28 mouse cellular contexts compared by ENCODE assay signal in genomic region chrX:77598736-77599135, GRCm38 (mm10).
DNase-seq lines count a peak whose midpoint lies in the region; ATAC-seq and TF ChIP-seq lines count a peak whose summit lies in the region.
"Had no signal": no experiment of that assay in that cellular context is flagged by ENCODE, and none has a peak within 500 bp of the region (broad histone marks: within the 10 kb centered on the region; RNA-seq: fewer than 3 reads in every experiment).

No protein-coding gene starts in this region.

- WGBS in cerebellum, adult 2 months = 27% methylated on average over 2 of the region's 2 CpGs
- WGBS in midbrain, embryonic 11.5 days = 86% methylated on average over 2 of the region's 2 CpGs

- H3K4me3 ChIP-seq in cerebellum, adult 2 months (replicated peaks; ENCODE audit: insufficient read depth, low read depth, low read length) = no peak overlapping the region
- no peak overlapping the region for H3K4me3 ChIP-seq in midbrain, embryonic 11.5 days (ENCODE audit: low read depth, low read length)
- H3K4me3 ChIP-seq: embryonic facial prominence, embryonic 12.5 days; embryonic facial prominence, embryonic 15.5 days; heart, embryonic 12.5 days; heart, embryonic 15.5 days had no signal

- TF ChIP-seq CTCF in cerebellum, adult 2 months (IDR thresholded peaks at IDR 0.05; ENCODE audit: borderline replicate concordance, insufficient read depth, low read depth, low read length) = no peak

- no peak for TF ChIP-seq POLR2A in cerebellum, adult 2 months (IDR thresholded peaks at IDR 0.05; ENCODE audit: borderline replicate concordance, insufficient read depth, low read length)

- H3K9ac ChIP-seq in midbrain, embryonic 11.5 days (ENCODE audit: low read length) = no peak overlapping the region
- H3K9ac ChIP-seq: embryonic facial prominence, embryonic 12.5 days; embryonic facial prominence, embryonic 15.5 days; forebrain, postnatal 0 days; heart, embryonic 12.5 days; heart, embryonic 15.5 days; hindbrain, embryonic 14.5 days had no signal

- H3K4me2 ChIP-seq in midbrain, embryonic 11.5 days = no peak overlapping the region
- H3K4me2 ChIP-seq: embryonic facial prominence, embryonic 12.5 days; embryonic facial prominence, embryonic 15.5 days; heart, embryonic 12.5 days; heart, embryonic 15.5 days; hindbrain, embryonic 14.5 days had no signal

- peak; percentile 17 to 69 for DNase-seq in cerebellum, adult 2 months
- DNase-seq in cerebellum, adult 11 months = no peak
- peak; percentile 13 for DNase-seq in cerebellum, adult 8-10 months
- peak; percentile 44 for DNase-seq in cerebellum, adult 9-11 months
- peak; percentile 22 to 46 for DNase-seq in cerebellum, postnatal 25 days
- no peak for DNase-seq in heart, adult 9 months (ENCODE audit: low spot score in 2 of 2)
- no peak for DNase-seq in spleen, postnatal 14 days (ENCODE audit: low spot score in 2 of 2)
- DNase-seq in midbrain, embryonic 11.5 days (ENCODE audit: low spot score, missing footprints) = no peak
- DNase-seq: adrenal gland, adult 8-10 months; adrenal gland, postnatal 25 days; forebrain, postnatal 0 days; gastrocnemius, postnatal 10 days; gastrocnemius, postnatal 36 days; heart, postnatal 14 days; heart, postnatal 4 days; kidney, adult 18-20 months; kidney, adult 9 months had no signal

- H3K27ac ChIP-seq in cerebellum, adult 2 months (ENCODE audit: insufficient read depth, low read length) = peak overlapping the region; percentile 5; the same call in 1 of the 2 replicates
- H3K27ac ChIP-seq in midbrain, embryonic 11.5 days (ENCODE audit: low read depth, low read length) = no peak overlapping the region
- H3K27ac ChIP-seq: embryonic facial prominence, embryonic 12.5 days; embryonic facial prominence, embryonic 15.5 days; heart, embryonic 15.5 days; hindbrain, embryonic 14.5 days; hindbrain, postnatal 0 days had no signal

- H3K4me1 ChIP-seq in cerebellum, adult 2 months (ENCODE audit: control insufficient read depth, insufficient read depth, low read length) = peaks cover 17% of the 10 kb centered on the region; the same call in 1 of the 2 replicates
- H3K4me1 ChIP-seq in midbrain, embryonic 11.5 days (ENCODE audit: control insufficient read depth, insufficient read depth, low read length) = no peaks in the 10 kb centered on the region
- H3K4me1 ChIP-seq: embryonic facial prominence, embryonic 12.5 days; embryonic facial prominence, embryonic 15.5 days had no signal

- no peaks in the 10 kb centered on the region for H3K36me3 ChIP-seq in midbrain, embryonic 11.5 days (ENCODE audit: control insufficient read depth, insufficient read depth, low read length)
- H3K36me3 ChIP-seq: embryonic facial prominence, embryonic 12.5 days; embryonic facial prominence, embryonic 15.5 days; heart, embryonic 12.5 days; heart, embryonic 15.5 days had no signal

- no peak for ATAC-seq in midbrain, embryonic 11.5 days (ENCODE audit: low FRiP score)
- ATAC-seq: activated CD4-positive, CD25-positive, alpha-beta regulatory T cell, adult 4 months; CD4-positive, CD25-positive, alpha-beta regulatory T cell, adult 4 months; forebrain, embryonic 14.5 days; forebrain, postnatal 0 days; hindbrain, postnatal 0 days; inflammation-experienced regulatory T-cells, adult 6 months; intestine, embryonic 16.5 days had no signal

- no peaks in the 10 kb centered on the region for H3K9me3 ChIP-seq in midbrain, embryonic 11.5 days (ENCODE audit: control insufficient read depth, low read length)
- H3K9me3 ChIP-seq: embryonic facial prominence, embryonic 12.5 days; embryonic facial prominence, embryonic 15.5 days; heart, embryonic 12.5 days; heart, embryonic 15.5 days had no signal

- no peaks in the 10 kb centered on the region for H3K27me3 ChIP-seq in cerebellum, adult 2 months (ENCODE audit: control insufficient read depth, insufficient read depth, low read length)
- H3K27me3 ChIP-seq in midbrain, embryonic 11.5 days (ENCODE audit: control insufficient read depth, insufficient read depth, low read length) = no peaks in the 10 kb centered on the region
- H3K27me3 ChIP-seq: embryonic facial prominence, embryonic 12.5 days; embryonic facial prominence, embryonic 15.5 days; heart, embryonic 12.5 days; heart, embryonic 15.5 days had no signal

Comparison
In these comparisons a context has a peak if more than half of its experiments do, and no peak if none do; other contexts are left out.
1. DNase-seq: peak in cerebellum, adult 2 months (2 of 2), cerebellum, adult 8-10 months (single experiment), cerebellum, adult 9-11 months (single experiment) and cerebellum, postnatal 25 days (2 of 2); none in cerebellum, adult 11 months (single experiment), heart, adult 9 months (0 of 2), spleen, postnatal 14 days (0 of 2) and midbrain, embryonic 11.5 days (single experiment).